Mouse (Mus musculus): ENCODE data around the gene Map2k3. TPM values are rescaled to one million over a fixed set of nuclear protein-coding genes. Genes with fewer than 3 reads are reported as not detected.

Map2k3 gene
- polyA plus RNA-seq, 1 experiment from 2014 or later, result 73.2 TPM

GRCm38 (mm10) chr11:60909626-60910025, 22.2 kb upstream of the Map2k3 start:
- 93% methylated on average over 1 of the region's 1 CpGs for WGBS
- H3K27me3 ChIP-seq (ENCODE audit: poor library complexity, severe bottlenecking), result no peaks in the 10 kb centered on the region
- H3K27ac ChIP-seq, result no peak overlapping the region
- no peak for DNase-seq (ENCODE audit: extremely low spot score, low spot score)
- no peaks in the 10 kb centered on the region for H3K9me3 ChIP-seq
- peaks cover 30% of the 10 kb centered on the region for H3K4me1 ChIP-seq
- H3K4me3 ChIP-seq, result no peak overlapping the region
- peaks cover 22% of the 10 kb centered on the region for H3K36me3 ChIP-seq (replicated peaks)

GRCm38 (mm10) chr11:60912525-60912973, 19.3 kb upstream of the Map2k3 start:
- Histone ChIP-seq H3K36me3 (replicated peaks) (no peaks in the 10 kb centered on the region), H3K4me3 (peak overlapping the region; percentile 99), H3K4me1 (peaks cover 45% of the 10 kb centered on the region), H3K9me3 (no peaks in the 10 kb centered on the region), H3K27me3 (ENCODE audit: poor library complexity, severe bottlenecking) (no peaks in the 10 kb centered on the region), H3K27ac (peak overlapping the region; percentile 89; the same call in 1 of the 2 replicates)
- WGBS, result 44% methylated on average over 7 of the region's 7 CpGs
- DNase-seq (ENCODE audit: extremely low spot score, low spot score), result no peak

- Histone ChIP-seq H3K9me3 (no peaks in the 10 kb centered on the region), H3K4me3 (peak overlapping the region; percentile 99), H3K4me1 (peaks cover 45% of the 10 kb centered on the region), H3K36me3 (replicated peaks) (no peaks in the 10 kb centered on the region), H3K27ac (peak overlapping the region; percentile 89), H3K27me3 (ENCODE audit: poor library complexity, severe bottlenecking) (no peaks in the 10 kb centered on the region)
- peak; percentile 91 for DNase-seq (ENCODE audit: extremely low spot score, low spot score)
- WGBS, result under 1% methylated on average over 86 of the region's 86 CpGs
Measured at GRCm38 (mm10) chr11:60913301-60914196, 18.3 kb upstream of the Map2k3 start.

- Histone ChIP-seq H3K4me1 (peaks cover 45% of the 10 kb centered on the region), H3K36me3 (replicated peaks) (no peaks in the 10 kb centered on the region), H3K27me3 (ENCODE audit: poor library complexity, severe bottlenecking) (no peaks in the 10 kb centered on the region), H3K4me3 (peak within 1 kb of the TSS; percentile 99), H3K27ac (peak within 1 kb of the TSS; percentile 89), H3K9me3 (no peaks in the 10 kb centered on the region)
- 46% methylated on average over 7 of the region's 7 CpGs for WGBS
- no peak for DNase-seq (ENCODE audit: extremely low spot score, low spot score)
Measured at GRCm38 (mm10) chr11:60914491-60914890, 17.3 kb upstream of the Map2k3 start, which contains the start of gene Natd1. Natd1 (minus strand) TSS chr11:60914750.

GRCm38 (mm10) chr11:60915201-60915600, 16.6 kb upstream of the Map2k3 start:
- no peak for DNase-seq (ENCODE audit: extremely low spot score, low spot score)
- no peak overlapping the region for H3K4me3 ChIP-seq

GRCm38 (mm10) chr11:60920021-60920420, 11.8 kb upstream of the Map2k3 start:
- H3K9me3 ChIP-seq, result no peaks in the 10 kb centered on the region
- DNase-seq (ENCODE audit: extremely low spot score, low spot score), result no peak
- peaks cover 14% of the 10 kb centered on the region; the same call in 1 of the 2 replicates for H3K4me1 ChIP-seq
- 81% methylated on average over 2 of the region's 2 CpGs for WGBS
- H3K27ac ChIP-seq, result no peak overlapping the region
- no peaks in the 10 kb centered on the region for H3K27me3 ChIP-seq (ENCODE audit: poor library complexity, severe bottlenecking)
- no peaks in the 10 kb centered on the region for H3K36me3 ChIP-seq (replicated peaks)
- no peak overlapping the region for H3K4me3 ChIP-seq

More at GRCm38 (mm10) chr11:60915201-60915600, 16.6 kb upstream of the Map2k3 start:
- Histone ChIP-seq H3K9me3 (no peaks in the 10 kb centered on the region), H3K4me1 (peaks cover 45% of the 10 kb centered on the region), H3K27ac (no peak overlapping the region), H3K36me3 (replicated peaks) (no peaks in the 10 kb centered on the region), H3K27me3 (ENCODE audit: poor library complexity, severe bottlenecking) (no peaks in the 10 kb centered on the region)
- WGBS, result 81% methylated on average over 4 of the region's 4 CpGs

GRCm38 (mm10) chr11:60922195-60922594, 9.6 kb upstream of the Map2k3 start:
- DNase-seq (ENCODE audit: extremely low spot score, low spot score), result no peak
- WGBS, result 90% methylated on average over 1 of the region's 1 CpGs
- Histone ChIP-seq H3K27ac (no peak overlapping the region), H3K4me3 (no peak overlapping the region), H3K4me1 (peaks cover 8% of the 10 kb centered on the region), H3K9me3 (no peaks in the 10 kb centered on the region), H3K36me3 (replicated peaks) (no peaks in the 10 kb centered on the region), H3K27me3 (ENCODE audit: poor library complexity, severe bottlenecking) (no peaks in the 10 kb centered on the region)

GRCm38 (mm10) chr11:60922964-60923363, 8.9 kb upstream of the Map2k3 start:
- DNase-seq (ENCODE audit: extremely low spot score, low spot score), result no peak
- Histone ChIP-seq H3K4me3 (no peak overlapping the region), H3K27ac (no peak overlapping the region), H3K9me3 (no peaks in the 10 kb centered on the region), H3K4me1 (peaks cover 15% of the 10 kb centered on the region), H3K27me3 (ENCODE audit: poor library complexity, severe bottlenecking) (no peaks in the 10 kb centered on the region), H3K36me3 (replicated peaks) (no peaks in the 10 kb centered on the region)
- 72% methylated on average over 5 of the region's 5 CpGs for WGBS

- Histone ChIP-seq H3K4me3 (no peak overlapping the region), H3K27me3 (ENCODE audit: poor library complexity, severe bottlenecking) (no peaks in the 10 kb centered on the region), H3K27ac (no peak overlapping the region), H3K36me3 (replicated peaks) (no peaks in the 10 kb centered on the region), H3K9me3 (no peaks in the 10 kb centered on the region), H3K4me1 (peaks cover 17% of the 10 kb centered on the region)
- WGBS, result 42% methylated on average over 6 of the region's 6 CpGs
- DNase-seq (ENCODE audit: extremely low spot score, low spot score), result no peak
Measured at GRCm38 (mm10) chr11:60924498-60924897, 7.3 kb upstream of the Map2k3 start.

- no peak for DNase-seq (ENCODE audit: extremely low spot score, low spot score)
- Histone ChIP-seq H3K27ac (no peak overlapping the region), H3K36me3 (replicated peaks) (no peaks in the 10 kb centered on the region), H3K4me3 (no peak overlapping the region), H3K27me3 (ENCODE audit: poor library complexity, severe bottlenecking) (peaks cover under 1% of the 10 kb centered on the region; the same call in 1 of the 2 replicates), H3K4me1 (peaks cover 17% of the 10 kb centered on the region), H3K9me3 (no peaks in the 10 kb centered on the region)
- 79% methylated on average over 1 of the region's 1 CpGs for WGBS
Measured at GRCm38 (mm10) chr11:60924981-60925380, 6.9 kb upstream of the Map2k3 start.

GRCm38 (mm10) chr11:60927264-60927663, 4.6 kb upstream of the Map2k3 start:
- peak; percentile 90 for DNase-seq (ENCODE audit: extremely low spot score, low spot score)
- Histone ChIP-seq H3K9me3 (no peaks in the 10 kb centered on the region), H3K36me3 (replicated peaks) (no peaks in the 10 kb centered on the region), H3K27me3 (ENCODE audit: poor library complexity, severe bottlenecking) (peaks cover 9% of the 10 kb centered on the region; the same call in 1 of the 2 replicates), H3K4me1 (peaks cover 34% of the 10 kb centered on the region), H3K4me3 (peak overlapping the region; percentile 39), H3K27ac (peak overlapping the region; percentile 53)
- WGBS, result under 1% methylated on average over 9 of the region's 9 CpGs

- no peaks in the 10 kb centered on the region for H3K9me3 ChIP-seq
- DNase-seq (ENCODE audit: extremely low spot score, low spot score), result no peak
- H3K36me3 ChIP-seq (replicated peaks), result peaks cover 14% of the 10 kb centered on the region
- H3K4me1 ChIP-seq, result peaks cover 58% of the 10 kb centered on the region
- peak overlapping the region; percentile 70 for H3K4me3 ChIP-seq
- H3K27ac ChIP-seq, result peak overlapping the region; percentile 86; the same call in 1 of the 2 replicates
- H3K27me3 ChIP-seq (ENCODE audit: poor library complexity, severe bottlenecking), result peaks cover 9% of the 10 kb centered on the region; the same call in 1 of the 2 replicates
- 28% methylated on average over 7 of the region's 7 CpGs for WGBS
Measured at GRCm38 (mm10) chr11:60930724-60931281, 1.0 kb upstream of the Map2k3 start.

All from forebrain, embryonic 10.5 days (tissue).